Mouse (Mus musculus) left cerebral cortex, postnatal 4 days (tissue): ENCODE measurements around the gene Gm29609. TPM values are rescaled to one million over a fixed set of nuclear protein-coding genes. Genes with fewer than 3 reads are reported as not detected.

Experiments
- total RNA-seq, 2 experiments: library from RNA; stranded (reverse); gene quantifications; 2 replicates each; pipeline ENCODE4 v1.2.3; 2021

Gene Gm29609
- total RNA-seq, 2 experiments from 2014 or later = 2.7 to 4.4 TPM

Other genes starting within 250 kb of the Gm29609 start
- 10 to 100 TPM; 53.9 TPM for gene Cgref1, start 234.3 kb downstream of the Gm29609 start, total RNA-seq
- gene Preb, start 219.6 kb downstream of the Gm29609 start, total RNA-seq = 100 to 1,000 TPM; 114 to 116 TPM
- gene Tcf23, start 211.2 kb downstream of the Gm29609 start, total RNA-seq = under 1 TPM in 1 of 2 experiments, not detected in 1; 0.08 TPM
- 10 to 100 TPM; 59.2 to 66.2 TPM for gene Atraid, start 131.6 kb downstream of the Gm29609 start, total RNA-seq
- 10 to 100 TPM; 17.6 to 23.5 TPM for gene Slc5a6, start 131.0 kb downstream of the Gm29609 start, total RNA-seq
- 10 to 100 TPM; 34.1 to 37.6 TPM for gene Cad, start 125.1 kb downstream of the Gm29609 start, total RNA-seq
- not detected for gene Dnajc5g, start 73.6 kb downstream of the Gm29609 start, total RNA-seq
- gene Slc30a3, start 71.7 kb downstream of the Gm29609 start, total RNA-seq = 10 to 100 TPM; 11.9 to 14.1 TPM
- not detected for gene Trim54, start 63.2 kb downstream of the Gm29609 start, total RNA-seq
- gene Ucn, start 41.1 kb downstream of the Gm29609 start, total RNA-seq = not detected
- gene Mpv17, start 25.7 kb downstream of the Gm29609 start, total RNA-seq = 10 to 100 TPM; 25.1 to 31.4 TPM
- gene Gtf3c2, start 233 bp upstream of the Gm29609 start, total RNA-seq = 10 to 100 TPM; 68.9 to 74.0 TPM
- gene Snx17, start 13.3 kb upstream of the Gm29609 start, total RNA-seq = 10 to 100 TPM; 66.7 to 72.1 TPM
- 10 to 100 TPM; 45.8 to 48.3 TPM for gene Eif2b4, start 13.5 kb upstream of the Gm29609 start, total RNA-seq
- 10 to 100 TPM; 27.6 to 30.1 TPM for gene Zfp513, start 22.4 kb upstream of the Gm29609 start, total RNA-seq
- 100 to 1,000 TPM; 144 to 146 TPM for gene Ppm1g, start 40.8 kb upstream of the Gm29609 start, total RNA-seq
- 10 to 100 TPM; 91.8 to 94.3 TPM for gene Nrbp1, start 61.0 kb upstream of the Gm29609 start, total RNA-seq
- not detected for gene Gm9970, start 61.3 kb upstream of the Gm29609 start, total RNA-seq
- gene Krtcap3, start 71.8 kb upstream of the Gm29609 start, total RNA-seq = 1 to 10 TPM; 2.2 to 3.1 TPM
- 10 to 100 TPM; 65.9 to 69.3 TPM for gene Ift172, start 111.2 kb upstream of the Gm29609 start, total RNA-seq
- 100 to 1,000 TPM; 170 to 172 TPM for gene Fndc4, start 116.2 kb upstream of the Gm29609 start, total RNA-seq
- under 1 TPM in 1 of 2 experiments, not detected in 1; 0.52 TPM for gene Gckr, start 117.5 kb upstream of the Gm29609 start, total RNA-seq